Mouse (Mus musculus): ENCODE data around the gene Spata16.

The Spata16 gene

DNA sequence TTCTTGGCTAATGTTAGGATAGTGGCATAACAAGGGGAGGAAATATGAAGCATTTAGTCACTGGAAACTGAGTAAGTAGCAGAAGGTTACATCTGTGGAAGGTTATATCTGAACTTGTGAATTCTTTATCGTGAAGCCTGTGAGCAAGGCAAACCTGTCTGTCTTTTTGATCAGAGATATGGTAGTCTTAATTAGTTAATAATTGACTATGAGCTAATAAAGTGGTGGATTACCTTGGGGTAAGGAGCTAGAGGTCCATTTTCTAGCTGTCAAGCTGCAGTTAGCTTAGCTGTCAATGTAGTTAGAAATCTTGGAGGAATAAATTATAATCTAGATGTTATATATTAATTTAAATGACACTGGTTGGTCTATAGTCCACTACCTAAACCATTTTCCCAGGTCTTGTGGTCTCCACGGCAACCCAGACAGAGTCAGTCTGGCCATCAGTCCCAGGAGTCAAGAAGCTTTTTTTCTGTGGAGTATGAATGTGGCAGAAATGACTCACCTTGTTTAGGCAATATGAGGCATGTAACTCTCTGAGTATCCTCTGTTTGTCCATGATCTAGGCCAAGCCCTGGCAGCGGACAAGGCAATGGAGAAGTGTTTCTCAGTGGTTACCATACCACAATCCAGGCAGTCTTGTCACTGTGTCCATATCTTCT, 331.6 kb downstream of the Spata16 start:
- in situ Hi-C loops (cut with MboI; ENCODE audit: low sequenced_read_pairs) = no loop called here

GRCm38 (mm10) chr3:26970529-26970928, 333.1 kb downstream of the Spata16 start:
- in situ Hi-C loops (cut with MboI; ENCODE audit: low sequenced_read_pairs) = no loop called here

DNA sequence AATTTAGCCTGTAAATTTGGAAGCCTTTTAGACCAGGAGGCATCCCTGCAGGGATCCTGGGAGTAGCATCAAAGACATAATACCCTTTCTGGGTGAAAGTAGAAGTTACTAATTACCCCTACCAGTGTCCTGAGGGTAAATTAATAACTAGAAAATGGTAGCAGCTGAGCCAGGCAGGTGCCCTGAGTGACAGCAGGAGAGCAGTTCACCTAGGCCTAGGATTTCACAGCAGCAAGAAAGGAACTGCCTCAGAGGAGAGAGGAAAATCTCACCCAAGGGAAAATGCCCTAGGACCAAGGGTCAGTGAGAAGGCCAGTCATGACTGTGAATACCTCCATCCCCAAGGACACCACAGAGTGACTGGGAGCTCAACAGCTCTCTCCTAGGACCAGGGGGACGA, 333.9 kb downstream of the Spata16 start:
- in situ Hi-C loops (cut with MboI; ENCODE audit: low sequenced_read_pairs) = no loop called here

DNA sequence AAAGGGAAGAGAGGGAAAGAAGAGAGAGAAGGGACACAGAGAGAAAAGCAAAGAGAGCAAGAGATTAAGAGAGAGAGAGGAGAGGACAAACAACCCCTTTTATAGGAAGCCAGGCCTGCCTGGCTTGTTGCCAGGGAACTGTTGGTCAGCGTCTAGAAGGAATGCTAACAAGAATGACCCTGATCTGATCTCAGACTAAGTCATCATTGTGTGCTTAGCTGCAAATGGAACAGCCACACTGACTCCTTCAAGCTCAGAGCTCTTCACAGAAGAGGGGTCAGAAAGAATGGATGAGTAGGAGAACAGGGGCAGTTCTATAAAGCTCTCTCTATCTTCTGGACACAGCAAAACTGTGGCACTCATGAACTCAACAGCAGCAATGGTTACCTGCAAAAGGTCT, 334.7 kb downstream of the Spata16 start:
- in situ Hi-C loops (cut with MboI; ENCODE audit: low sequenced_read_pairs) = no loop called here

- in situ Hi-C loops (cut with MboI; ENCODE audit: low sequenced_read_pairs) = no loop called here
Measured at GRCm38 (mm10) chr3:26979603-26980002, 342.2 kb downstream of the Spata16 start.

- in situ Hi-C loops (cut with MboI; ENCODE audit: low sequenced_read_pairs) = no loop called here
Measured at GRCm38 (mm10) chr3:26980371-26980770, 343.0 kb downstream of the Spata16 start.

GRCm38 (mm10) chr3:26981979-26982623, 344.7 kb downstream of the Spata16 start:
- in situ Hi-C loops (cut with MboI; ENCODE audit: low sequenced_read_pairs) = no loop called here

GRCm38 (mm10) chr3:26983749-26984148, 346.3 kb downstream of the Spata16 start:
- in situ Hi-C loops (cut with MboI; ENCODE audit: low sequenced_read_pairs) = no loop called here

GRCm38 (mm10) chr3:27006844-27007243, 369.4 kb downstream of the Spata16 start:
- in situ Hi-C loops (cut with MboI; ENCODE audit: low sequenced_read_pairs) = no loop called here

GRCm38 (mm10) chr3:27027957-27028356, 390.5 kb downstream of the Spata16 start:
- in situ Hi-C loops (cut with MboI; ENCODE audit: low sequenced_read_pairs) = no loop called here

DNA sequence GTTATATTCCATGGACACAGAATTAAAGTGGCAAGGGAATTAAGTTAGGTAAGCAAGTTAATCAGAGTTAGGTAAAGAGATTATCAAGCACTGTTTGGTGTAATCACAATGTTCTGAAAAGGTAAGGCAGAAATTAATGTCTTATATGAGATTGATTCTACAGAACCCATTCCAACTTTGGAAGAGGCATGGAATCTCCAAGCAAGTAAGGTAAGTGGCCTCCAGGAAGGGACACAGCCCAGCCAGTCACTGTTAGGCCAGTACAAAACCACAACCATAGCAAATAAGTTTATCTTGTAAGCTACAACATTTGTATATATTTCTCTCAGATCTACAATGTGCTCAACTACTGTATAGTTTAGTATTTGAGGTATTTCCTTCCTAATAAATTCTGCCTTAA, 391.1 kb downstream of the Spata16 start:
- in situ Hi-C loops (cut with MboI; ENCODE audit: low sequenced_read_pairs) = no loop called here

DNA sequence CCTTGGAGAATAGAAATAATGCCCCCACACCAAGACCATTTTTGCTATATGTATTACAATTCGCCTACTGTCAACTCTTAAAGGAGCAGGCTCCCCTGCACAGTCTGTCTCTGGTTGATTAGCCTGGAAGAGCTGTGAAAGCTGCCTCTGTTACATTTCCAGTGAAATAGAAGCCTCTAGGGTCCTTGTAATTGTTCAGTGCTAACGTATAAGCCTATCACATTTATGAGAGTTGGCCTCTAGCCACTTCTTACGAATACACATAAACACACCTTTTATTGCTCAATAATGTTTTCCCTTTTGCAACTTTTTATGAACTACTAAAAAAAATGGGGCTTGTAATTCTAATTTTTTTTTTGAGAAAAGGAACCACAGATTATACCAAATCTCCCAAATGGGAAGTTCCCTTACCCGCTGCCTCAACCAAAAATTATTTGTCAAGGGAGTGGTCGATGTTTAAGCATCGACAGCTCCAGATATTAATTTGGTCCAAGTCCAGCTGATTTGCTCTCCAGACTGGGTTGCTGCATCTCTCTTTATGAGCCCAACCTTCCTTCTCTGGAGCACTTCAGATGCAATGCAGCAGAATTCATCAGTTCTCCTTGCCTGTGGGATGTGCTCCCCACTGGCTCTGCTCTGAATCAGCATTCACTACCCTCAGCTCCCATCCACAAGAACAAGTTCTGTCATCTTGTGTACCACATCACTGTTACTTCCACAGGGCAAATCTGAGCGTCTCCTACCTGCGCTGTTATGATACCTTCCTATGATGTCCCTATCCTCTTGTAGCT, 392.8 kb downstream of the Spata16 start:
- in situ Hi-C loops (cut with MboI; ENCODE audit: low sequenced_read_pairs) = no loop called here

All from CH12F3 (cell line).